Mouse (Mus musculus) brain, adult 2 months (tissue): ENCODE results near the gene Lrrc46.

Experiments
- DNase-seq: peaks from one replicate; pipeline ENCODE4 v3.0.0; 2011; ENCODE audit warnings: low read depth, low spot score

Gene Lrrc46

DNA sequence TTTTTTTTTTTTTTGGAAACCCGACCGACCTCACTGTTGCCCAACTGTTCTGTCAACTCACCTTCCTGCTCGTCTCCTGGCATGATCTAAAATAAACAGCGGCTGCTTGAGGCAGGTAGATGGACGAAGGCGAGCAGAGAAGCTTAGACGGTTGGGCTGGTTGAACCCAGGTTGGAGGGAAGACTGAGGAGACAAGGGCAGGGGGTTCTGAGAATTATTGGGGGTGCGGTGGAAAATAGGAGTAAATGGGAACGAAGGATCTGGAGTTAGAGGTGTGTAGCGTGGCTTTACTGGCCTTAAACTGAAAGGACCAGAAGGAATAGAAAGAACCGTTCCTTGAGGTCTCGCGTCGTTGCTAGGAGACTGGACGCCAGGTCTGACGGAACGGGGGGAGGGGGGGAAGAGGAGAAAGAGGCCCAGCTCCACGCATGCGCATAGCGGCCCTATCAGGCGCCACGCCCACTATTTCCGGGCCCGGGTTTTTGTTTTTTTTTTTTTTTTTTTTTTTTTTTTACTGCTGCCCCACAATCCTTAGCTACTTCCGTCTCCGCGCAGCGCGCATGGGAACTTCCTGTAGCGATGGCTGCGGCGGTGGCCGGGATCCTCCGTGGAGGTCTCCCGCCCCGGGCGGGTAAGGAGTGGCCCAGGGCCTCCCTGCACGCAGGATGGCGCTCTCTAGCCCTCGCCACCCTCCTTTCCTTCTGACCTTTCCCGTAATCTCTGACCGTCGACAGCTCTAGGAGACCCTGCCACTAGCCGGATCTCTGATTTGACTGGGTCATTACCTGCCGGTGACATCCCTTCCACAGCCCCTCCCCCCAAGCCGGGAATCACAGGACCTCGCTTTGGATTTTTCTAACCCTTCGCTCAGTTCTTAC is at the start of gene Lrrc46, which contains the start of gene Mrpl10:
Lrrc46 (minus strand) TSS at position 386 of the 878 bp plus-strand sequence.
Mrpl10 (plus strand) TSS at position 539 of the 878 bp plus-strand sequence.
- DNase-seq: peak; percentile 97

DNA sequence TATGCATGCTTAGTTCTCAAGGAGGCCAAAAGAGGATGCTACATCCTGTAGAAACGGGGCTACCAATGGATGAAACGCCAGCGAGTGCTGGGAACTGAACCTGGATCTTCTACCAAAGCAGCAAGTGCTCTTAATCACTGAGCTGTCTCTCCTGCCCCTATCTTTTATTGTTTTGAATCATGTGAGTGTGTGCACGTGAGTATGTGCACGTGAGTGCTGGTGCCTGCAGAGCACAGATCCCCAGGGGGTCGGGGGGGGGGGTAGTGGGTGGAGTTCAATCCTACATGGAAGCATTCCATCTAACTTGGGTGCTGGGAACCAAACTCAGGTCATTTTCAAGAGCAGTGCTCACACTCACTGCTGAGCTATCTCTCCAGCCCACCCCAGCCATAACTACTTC is 45.2 kb upstream of the Lrrc46 start:
- DNase-seq: no peak

DNA sequence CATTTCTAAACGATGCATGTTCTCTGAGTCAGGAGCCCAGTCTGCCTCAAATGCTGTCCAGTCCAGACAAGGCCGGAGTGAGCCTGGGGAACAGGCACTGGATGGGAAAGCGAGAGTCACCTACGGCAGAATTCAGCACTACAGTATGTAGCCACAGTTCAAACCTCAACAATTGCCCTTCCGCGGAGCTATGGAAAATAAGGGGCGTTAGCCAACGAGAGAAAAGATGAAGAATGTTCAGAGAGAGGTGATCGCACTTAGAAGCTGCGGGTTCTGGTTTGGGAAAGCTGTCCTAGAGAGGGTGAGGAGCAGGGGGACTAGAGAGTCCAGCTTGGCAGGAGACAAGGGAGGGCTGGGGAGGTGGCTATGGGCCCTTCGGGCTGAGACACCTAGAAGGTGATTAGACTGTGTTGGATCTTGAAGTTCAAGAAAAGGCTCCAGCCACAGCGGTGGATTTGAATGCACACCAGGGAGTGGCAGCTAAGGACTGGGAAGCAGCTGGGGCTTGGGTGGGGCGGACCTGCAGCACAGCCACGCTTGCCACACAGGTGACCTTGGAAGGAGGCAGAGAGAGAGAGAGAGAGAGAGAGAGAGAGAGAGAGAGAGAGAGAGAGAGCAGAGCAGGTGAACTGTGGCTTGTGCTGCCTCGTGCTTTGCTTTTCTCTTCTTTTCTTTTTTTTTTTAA is 43.8 kb upstream of the Lrrc46 start:
- DNase-seq: no peak

DNA sequence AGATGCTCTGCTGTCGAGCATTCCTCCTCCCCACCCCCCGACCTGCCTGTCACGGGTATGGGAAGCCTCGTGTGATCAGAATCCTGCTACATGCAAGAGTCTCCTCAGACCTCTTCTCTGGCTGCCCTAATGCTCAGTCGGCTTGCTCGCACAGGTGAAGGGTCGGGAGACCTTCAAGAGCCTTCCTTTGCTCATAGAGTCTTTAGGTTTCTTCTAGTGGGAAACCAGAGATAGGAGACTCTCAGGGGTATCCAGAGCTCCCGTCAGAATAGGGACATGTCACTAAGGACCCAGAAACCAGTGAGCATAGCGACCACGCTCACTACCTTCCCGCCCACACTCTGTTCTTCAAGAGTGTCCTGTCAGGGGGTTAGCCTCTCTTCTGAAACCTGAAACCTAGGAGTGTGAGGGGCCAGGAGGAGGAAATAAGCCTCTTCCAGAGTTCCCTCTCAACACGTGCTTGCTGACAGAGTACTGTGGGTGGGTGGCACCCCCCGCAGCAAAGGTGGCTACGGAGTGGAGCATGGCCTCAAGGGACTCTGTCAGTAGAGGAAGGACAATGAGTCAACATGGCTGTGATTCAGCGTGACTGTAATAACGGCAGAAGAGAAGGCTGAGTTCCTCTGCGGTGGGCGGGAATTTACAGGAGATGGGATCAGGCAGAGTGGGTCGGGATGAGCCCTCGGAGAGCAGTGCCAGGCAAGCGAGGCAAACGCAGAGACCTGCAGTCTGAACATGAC is 42.4 kb upstream of the Lrrc46 start:
- peak; percentile 86 for DNase-seq

DNA sequence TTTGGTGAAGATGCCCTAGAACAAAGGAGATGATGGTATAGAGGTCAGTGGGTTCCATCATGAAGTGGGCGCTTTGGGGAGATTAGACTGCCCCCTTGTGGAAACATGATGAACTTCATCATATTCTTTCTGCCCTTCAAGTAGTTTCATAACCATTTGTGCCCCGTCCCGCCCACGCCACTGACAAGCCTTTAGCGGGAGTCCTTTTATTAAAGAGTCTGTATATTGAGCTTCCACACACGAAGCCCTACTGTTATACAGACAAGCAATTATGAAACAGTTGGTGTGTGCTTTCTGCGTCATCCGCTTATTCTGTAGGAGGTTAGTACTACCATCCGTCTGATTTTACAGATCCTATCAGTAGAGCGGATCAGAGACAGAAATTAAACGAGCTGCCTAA is 41.8 kb upstream of the Lrrc46 start:
- DNase-seq: peak; percentile 68

DNA sequence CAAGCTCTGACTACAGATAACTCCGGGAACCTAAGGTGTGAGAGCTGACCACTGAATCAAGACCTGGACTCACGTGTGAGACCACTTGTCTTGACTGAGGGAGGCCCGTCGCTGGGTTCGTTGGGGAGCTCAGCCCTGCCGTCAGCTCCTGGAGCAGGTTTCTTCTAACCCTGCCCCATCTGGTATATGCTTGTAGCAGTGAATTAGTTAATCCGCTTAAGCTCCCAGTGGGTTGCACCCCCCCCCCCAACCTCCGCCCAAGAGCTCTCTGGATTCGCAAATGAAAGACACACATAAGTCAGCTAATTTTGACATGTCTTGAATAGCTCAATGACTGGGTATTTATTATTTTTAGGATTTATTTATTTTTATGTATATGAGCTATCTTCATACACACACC is 39.1 kb upstream of the Lrrc46 start:
- DNase-seq: no peak

DNA sequence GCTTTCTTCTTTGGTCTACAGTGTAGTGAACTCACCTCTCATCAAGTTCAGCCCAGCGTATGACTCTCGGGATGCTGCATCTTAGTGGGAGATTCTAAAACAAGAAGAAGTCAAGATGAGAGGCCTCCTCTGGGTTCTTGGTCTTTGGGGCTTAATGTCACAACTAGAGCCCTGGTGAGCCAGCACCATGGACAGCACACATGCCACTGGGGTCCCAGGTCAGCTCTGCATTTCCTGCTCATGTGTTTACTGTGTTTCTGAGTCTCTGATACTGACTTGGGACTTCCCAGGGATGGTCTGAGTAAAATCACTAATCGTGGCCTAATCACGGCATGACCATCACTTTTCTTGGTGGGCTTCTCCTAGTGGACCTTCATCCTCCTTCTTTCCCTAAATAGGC is 37.5 kb upstream of the Lrrc46 start:
- no peak for DNase-seq

DNA sequence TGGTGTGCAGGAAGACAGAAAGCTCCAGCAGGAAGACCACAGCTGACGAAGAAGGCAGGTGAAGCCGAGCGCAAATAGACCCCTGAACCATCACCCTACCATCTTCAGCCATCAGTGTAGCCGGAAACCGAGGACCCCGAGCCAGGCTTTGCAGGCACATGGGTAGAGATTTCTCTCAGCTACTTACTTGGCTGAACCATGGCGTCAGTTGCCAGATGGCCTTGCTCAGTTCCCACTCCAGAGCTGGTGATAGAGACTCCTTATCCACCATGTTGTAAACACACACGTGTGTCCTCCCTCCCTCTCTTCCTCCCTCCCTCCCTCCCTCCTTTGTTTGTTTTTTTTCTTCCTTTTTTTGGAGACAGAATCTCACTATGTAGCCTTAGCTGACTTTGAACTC is 33.0 kb upstream of the Lrrc46 start:
- DNase-seq: no peak

DNA sequence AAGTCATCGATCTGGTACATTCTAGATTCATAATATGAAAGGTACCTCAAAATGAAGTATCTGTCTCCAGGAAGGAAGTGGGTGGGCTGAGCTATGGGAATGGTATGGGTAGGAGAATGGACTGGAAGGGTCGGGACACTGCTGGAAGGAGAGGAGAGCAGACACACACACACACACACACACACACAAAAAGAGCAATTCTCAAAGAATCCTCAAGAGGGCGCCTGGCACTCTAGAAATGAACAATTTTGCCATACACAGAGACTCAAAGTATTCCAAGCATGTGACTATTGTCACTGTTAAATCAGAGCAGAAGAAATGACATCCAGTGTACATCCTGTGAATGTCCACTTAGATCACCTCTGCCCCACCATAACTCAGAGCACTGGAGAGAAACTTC is 31.3 kb upstream of the Lrrc46 start:
- DNase-seq: peak; percentile 85

DNA sequence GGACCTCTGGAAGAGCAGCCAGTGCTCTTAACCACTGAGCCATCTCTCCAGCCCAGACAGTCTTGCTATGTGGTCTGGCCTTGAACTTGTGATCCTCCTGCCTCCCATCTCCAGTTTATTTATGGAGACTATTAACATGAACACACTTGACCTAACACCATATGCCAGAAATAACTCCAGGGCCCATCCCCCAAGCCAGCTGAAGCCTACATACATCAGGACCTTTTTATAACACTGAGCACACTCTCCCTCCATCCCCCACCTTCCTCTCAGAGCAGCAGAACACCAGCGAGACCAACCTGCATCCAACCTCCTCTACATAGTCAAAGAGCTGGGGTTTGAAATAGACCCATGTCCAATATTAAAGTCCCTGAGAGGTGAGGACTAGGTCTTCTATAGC is 29.9 kb upstream of the Lrrc46 start:
- no peak for DNase-seq

DNA sequence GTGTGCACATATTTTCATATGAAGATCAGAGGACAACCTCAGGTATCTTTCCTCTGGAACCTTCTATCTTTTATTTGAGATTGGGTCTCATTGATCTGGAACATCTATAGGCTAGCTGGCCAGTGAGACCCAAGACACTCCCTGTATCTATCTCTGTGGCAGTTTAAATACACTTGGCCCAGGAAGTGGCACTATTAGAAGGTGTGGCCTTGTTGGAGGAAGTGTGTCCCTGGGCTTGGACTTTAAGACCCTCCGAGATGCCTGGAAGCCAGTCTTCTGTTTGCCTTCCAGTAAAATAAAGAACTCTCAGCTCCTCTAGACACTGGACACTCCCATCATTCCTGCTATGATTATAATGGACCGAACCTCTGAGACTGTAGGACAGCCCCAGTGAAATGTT is 28.6 kb upstream of the Lrrc46 start:
- DNase-seq: no peak

DNA sequence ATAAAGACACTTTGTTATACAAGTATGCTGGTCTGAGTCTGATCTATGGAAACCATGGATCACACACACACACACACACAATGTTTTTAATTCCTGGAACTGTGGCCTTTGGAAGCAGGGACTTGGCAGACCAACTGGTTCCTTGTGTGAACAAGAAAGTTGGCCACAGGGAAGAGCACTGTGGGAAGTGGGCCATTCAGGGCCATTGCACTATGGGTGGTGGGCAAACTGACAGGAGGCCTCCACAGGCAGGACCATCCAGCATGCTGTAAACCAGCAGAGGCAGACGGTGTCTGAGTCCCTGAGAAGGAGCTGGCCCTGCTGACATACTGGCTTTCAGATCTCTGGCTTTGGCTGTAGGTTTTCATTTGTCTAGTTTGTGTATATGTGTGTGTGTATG is 28.1 kb upstream of the Lrrc46 start:
- no peak for DNase-seq

DNA sequence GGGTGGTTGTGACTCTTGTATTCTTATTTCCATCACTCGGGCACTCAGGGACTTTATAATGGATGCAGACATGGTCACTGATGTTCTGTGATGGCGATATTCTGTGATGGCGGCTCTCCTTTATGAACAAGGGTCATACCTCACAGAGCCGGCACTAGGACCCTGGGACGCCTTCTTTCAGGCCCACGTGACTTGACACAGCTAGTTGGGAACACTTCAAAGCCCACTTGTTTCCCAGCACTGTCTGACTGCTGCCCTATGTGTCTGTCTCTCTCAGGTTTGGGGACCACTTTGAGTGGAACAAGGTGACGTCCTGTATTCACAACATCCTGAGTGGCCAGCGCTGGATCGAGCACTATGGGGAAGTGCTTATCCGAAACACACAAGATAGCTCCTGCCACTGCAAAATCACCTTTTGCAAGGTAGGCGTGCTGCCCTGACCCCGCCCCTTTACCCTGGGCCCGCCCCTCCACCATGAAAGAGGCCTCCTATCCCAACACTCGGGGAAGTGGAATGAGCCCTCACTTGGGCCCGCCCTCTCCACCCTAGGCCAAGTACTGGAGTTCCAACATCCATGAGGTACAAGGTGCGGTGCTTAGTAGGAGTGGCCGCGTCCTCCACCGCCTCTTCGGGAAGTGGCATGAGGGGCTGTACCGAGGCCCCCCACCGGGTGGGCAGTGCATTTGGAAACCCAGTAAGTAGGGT is 25.6 kb upstream of the Lrrc46 start:
- no peak for DNase-seq

DNA sequence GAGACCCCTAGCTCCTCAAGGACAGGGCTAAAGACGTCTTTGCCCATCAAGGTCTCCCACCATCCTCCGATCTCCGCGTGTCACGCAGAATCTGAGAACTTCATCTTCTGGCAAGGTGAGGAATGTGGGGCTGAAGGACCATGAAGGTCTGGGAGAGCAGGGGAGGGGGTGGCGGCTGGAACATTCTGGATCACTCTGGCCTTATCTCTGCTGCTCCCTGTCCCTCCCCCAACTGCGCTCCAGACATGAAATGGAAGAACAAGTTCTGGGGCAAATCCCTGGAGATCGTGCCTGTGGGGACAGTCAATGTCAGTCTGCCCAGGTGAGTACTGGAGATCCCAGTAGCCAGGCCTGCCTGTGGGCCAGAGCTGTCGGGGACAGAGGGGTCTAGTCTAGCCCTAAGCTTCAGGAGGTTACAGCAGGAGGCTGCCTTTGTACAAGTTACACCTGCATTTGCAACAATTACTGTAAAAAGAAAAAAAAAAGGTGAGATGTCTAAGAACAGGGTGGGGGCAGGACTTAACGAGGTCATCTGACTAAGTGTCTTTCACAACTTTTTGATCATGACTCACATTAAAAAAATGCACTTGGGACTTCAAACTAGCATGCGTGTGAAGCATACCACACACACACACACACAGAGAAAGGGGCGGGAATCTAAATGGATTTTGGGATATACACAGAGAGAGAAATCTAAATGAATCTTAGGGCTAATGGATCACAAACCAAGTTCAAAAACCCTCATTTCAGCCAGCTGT is 24.5 kb upstream of the Lrrc46 start:
- no peak for DNase-seq

DNA sequence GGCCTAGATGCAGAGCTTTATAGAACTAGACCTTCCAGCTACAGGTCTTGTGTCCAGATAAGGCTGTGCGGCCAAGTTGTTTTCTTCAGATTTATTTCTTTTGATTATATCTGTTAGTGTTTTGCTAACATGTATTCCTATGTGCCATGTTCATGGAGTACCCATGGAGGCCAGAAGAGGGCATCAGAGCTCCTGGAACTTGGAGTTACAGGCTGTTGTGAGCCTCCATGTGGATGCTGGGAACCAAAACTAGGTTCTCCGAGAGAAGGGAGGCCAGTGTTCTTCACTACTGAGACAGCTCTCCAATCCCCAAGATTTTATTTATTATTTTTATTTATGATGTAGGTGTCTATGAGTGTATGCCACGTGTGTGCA is 22.7 kb upstream of the Lrrc46 start:
- no peak for DNase-seq

DNA sequence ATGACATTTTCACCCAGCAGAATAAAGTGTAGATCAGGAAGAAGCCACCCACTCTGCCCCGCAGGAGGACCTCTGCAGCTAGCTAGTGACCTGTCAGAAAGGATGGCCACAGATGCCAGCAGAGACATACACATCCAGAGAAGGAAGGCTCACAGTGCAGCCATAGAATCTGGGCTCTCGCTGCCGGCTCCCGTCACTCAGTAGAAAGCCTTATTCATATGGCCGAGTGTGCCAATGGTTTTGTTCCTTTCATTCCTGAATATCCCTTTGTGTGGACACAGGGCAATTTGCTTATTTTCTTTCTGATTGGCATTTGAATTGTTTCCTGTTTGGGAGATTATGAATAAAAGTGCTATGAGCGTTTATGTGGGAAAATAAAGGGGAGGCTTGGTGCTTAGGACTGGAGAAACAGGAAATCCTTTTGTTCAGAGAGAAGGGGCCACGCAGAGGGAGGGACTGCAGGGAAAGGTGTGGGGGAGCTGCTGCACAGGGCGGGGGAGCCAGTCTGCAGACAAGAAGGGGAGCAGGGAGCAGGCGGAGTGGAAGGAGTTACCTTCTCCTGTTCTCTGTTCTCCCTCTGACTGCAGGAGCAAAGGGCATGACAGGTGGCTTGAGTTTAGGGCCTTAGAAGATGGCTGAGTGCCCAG is 22.2 kb upstream of the Lrrc46 start:
- DNase-seq: peak; percentile 87

DNA sequence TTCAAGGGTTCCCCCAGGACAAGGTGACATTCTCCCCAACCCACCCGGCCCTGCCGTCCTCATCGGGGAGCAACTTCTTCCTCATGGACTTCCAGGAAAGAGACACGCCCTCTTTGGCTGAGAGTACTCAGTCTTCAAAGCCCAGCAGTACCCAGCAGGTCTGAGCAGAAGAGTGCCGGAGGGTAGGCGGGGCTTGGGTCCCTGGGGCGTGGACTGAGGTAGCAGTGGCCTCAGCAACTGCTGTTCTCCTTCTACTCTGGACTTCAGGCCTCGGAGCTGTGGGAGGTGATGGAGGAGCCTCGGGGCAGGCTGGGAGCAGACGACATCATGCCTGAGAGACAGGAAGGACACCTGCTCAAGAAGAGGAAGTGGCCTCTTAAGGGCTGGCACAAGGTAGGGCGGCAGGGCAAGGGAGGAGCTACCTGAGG is 11.0 kb upstream of the Lrrc46 start:
- DNase-seq: no peak

DNA sequence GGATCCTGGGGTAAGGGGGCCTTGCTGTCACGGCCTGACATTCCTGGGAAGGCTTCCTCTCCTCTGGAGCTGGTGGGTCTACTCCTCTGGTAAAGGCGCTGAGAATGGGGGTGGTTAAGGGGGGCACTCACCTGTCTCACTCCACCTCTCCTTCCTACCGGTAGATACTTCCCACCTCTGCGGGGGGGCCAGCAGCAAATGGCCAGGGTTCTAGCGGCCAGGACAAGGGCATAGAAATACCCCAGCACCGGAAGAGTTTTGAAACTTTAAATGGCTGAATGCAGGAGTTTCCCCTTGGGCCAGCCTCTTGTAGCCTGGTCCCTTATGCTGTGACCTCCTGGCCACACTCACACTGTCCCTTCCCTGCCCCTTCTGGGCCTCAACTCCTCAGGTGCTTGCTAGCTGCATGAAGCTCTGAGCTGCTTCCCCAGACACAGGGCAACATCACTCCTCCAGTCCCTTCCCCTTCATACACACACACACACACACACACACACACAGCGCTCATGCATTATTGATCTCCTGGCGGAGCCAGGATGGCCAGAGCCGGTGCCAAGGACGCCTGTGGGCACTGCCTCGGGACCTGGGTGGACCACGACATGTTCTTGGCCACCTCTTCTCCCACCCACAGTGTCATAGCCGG is 9.9 kb upstream of the Lrrc46 start:
- no peak for DNase-seq

DNA sequence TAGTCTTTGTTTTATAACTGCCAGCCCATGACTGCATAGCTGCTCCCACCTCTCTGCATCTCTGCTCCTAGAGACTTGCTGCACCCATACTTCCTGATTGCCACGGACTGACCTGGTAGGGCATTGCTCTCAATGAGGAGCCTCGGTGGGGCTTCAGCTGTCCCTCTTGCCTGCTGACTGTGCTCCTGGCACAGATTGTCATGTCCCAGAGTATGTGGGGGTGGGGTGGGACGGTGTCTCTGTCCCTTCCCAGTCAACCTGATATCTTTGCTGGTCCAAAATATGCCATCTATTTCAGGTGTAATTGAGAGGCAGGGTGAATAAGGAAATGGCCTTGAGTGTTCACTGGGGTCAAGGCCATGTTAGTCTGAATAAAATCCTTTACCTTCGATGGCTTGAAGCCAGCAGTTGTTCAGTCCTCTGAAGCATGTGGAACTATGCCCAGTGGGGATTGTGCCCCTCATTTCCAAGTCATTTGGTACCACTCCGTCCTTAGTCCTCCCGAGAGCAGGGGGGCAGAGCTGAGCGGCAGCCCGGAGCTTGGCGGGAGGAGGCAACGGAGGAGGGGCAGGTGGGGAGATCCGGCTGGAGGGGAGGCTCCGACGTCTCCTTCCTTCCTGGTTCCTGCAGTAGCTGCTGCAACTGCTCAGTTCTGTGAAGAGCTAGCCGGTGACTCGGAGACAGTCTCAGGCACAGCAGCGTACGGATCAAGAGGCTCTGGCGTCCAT is 9.2 kb upstream of the Lrrc46 start, which contains the start of gene Osbpl7:
Osbpl7 (plus strand) TSS at position 413 of the 728 bp plus-strand sequence.
- DNase-seq: peak; percentile 94
